Mouse (Mus musculus) right cerebral cortex, postnatal 14 days (tissue): ENCODE results near the gene Slc25a34.

Experiments
- DNase-seq: peaks from one replicate; pipeline ENCODE4 v3.0.0; 2022

The Slc25a34 gene

DNA sequence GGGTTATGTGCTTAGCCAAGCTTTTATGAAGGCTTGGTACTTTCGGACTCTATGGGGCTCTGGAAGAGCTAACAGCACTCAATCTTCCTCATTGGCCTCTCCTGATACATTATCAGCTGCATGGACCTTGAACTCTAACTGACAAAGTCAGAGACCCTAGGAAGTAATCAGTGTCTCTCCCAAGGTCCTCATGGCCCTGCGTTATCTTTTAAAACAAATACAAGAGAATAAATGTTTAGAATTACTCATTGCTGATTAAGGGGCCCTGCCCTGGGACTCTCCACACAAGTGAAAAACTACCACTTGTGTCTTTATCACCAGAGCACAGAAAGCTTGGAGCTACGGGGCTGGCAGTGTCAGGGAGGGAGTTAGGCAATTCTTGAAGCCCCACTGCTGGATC, 44.8 kb downstream of the Slc25a34 start:
- DNase-seq = no peak

DNA sequence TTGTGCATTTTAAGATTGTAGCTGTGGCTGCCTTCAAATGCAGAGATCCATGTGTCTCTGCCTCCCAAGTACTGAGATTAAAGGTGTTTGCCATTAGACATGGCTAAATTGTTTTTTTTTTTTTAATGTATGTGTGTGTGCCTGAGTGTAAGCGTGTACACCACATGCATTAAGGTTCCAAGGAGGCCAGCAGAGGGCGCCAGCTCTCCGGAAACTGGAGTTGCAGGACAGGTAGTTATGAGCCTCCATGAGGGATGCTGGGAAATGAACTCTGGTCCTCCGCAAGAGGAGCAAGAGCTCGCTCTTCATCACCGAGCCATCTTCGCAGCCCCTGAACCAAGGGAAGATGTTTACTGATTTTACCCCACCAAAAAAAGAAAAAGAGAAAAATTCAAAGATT, 46.7 kb downstream of the Slc25a34 start:
- no peak for DNase-seq

DNA sequence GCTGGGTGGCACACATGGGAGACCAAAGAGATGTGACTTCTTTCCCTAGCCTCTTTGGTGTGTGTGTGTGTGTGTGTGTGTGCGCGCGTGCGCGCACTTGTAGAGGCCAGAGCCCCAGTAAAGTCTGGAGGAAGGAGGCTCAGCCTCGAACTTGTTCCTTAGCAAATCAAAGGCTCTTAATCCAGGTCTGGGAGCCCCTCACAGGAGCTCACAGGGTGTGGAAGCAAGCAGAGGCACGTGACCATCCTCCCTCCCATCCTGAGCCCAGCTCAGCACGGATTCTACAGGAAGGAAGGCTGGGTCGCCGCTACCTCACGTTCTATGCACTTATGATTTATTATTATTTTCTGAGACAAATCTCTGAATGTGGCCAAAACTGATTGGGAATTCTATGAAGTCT, 47.2 kb downstream of the Slc25a34 start:
- DNase-seq = no peak

DNA sequence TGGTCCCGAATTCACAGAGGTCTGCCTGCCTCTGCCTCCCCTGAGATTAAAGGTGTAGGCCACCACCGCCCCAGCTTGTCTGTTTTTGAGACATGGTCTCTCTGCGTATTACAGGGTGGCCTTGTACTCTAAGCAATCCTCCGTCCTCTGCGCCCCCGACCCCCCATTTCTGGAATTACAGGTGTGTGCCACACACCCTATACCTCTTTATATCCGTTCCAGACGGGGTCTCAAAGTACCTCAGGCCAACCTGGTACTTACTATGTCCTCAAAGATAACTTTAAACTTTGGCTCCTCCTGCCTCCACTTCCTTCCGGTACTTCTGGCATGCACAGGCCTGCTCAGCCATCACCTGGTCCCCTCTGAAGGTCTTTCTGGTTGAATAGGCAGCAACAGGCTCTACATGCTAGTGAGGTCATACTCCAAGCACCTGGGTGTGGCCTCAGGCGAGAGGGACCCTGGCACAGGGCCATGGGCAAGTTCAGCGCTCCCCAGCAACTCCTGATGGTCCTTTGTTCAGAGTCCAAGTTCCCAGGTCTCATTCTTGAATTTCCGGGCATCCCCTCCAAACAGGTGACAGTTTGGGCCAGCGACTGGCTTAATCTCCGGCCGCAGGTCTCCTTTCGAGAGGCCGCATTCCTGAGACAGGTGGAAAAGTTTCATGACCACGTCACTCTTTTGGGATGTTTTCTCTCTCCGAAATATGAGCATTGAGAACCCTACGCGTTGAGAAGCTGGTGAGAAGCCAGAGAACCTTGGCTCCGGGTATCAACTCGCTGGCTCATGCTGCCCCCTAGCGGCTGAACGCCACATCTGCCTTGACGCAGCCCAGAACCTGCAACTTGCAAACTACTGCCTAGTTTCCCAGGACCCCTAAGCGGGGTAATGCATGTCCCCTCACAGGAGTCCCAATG, 48.6 kb downstream of the Slc25a34 start:
- DNase-seq = peak; percentile 87

DNA sequence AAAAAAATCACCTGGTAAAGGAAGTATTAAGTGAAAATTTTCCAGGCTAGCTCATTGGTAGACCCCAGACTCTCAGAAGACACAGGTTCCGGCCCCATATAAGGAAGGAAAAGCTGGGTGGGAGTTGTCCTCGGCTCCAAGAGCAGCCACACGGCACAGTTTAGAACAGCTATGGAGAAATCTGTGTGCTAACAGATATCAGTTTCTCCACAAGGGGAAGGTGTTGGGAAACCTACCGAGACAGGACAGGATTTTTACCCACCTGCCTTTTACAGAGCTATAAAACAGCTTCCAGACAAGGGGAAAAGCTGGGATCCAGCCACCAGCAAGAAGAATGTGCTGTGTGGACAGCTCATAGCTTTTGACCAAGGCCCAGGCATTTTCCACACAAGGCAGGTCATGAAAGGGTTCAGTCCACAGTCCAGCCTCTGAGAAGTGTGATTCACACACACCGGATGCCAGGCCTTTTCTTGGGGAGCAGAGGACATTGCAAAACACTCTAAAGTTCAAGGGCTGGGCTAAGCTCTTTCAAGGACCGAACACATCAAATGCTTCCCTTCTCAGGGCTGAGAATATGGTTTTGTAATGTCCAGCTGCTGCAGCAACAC, 50.2 kb downstream of the Slc25a34 start:
- DNase-seq = no peak

DNA sequence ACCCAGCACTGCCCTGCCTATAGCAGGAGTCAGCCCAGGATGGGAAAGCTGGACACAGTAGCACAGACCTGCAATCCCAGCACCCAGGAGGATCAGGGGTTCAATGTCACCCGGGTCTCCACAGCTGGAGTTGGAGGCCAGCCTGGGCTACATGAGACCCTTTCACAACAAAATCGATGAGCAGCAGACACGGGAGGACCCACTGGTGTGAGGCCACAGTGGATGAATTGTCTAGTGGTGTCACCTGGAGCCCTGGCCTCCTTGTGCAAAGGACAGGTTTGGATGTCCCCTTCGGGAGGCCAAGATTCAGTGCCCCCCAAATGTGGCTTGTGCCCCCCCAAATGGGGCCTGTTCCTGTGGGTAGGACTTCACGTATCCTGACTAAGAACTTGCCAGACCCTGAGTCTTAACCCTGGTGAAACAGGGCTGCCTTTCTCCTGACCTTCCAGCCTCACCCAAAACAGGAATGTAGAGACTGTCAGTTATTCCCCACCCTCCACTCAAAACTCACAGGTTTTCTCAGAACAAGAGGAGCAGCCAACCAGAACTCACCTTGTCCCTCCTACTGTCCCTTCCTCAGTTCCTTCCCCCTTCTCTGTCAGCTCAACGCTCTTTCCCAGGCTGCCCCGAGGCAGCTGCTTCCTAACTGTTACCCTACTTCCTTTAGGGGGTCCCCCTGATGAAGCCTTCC, 50.8 kb downstream of the Slc25a34 start:
- no peak for DNase-seq

DNA sequence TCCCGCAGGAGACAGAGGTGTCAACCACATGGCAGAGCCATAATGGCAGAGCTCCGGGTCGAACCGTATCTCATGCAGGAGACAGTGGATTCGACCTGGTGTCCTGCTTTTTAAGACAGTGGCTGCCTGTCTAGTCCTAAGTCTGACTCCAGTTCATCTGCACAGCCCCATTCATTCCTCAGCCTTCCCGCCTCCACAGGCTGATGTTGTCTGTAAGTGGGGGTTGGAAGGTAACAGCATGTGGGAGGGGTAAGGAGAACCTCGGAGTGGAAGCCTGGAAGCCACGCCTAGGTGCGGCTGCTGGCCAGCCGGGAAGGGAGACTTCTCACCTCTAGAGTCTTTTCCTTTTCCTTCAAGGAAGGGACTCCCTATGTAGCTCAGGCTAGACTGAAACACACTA, 51.7 kb downstream of the Slc25a34 start:
- no peak for DNase-seq

DNA sequence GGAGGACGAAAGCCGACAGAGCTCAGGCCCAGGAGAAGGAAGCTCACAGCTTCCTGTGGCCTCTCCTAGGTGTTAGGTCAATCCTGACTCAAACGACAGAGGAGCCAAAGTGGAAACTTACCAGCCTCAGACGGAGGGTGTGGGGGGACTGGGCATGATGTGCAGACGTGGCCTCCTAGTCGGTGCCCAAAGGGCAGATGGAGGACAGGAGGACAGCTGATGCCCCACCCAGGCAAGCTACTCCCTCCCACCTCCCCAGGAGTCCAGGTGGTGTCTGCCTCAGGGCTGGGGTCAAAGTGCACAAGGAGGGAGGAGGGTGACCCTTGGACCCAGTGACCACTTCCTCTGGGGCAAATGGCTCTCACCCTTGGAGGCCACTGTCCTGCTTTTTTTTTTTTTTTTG, 52.3 kb downstream of the Slc25a34 start:
- no peak for DNase-seq

DNA sequence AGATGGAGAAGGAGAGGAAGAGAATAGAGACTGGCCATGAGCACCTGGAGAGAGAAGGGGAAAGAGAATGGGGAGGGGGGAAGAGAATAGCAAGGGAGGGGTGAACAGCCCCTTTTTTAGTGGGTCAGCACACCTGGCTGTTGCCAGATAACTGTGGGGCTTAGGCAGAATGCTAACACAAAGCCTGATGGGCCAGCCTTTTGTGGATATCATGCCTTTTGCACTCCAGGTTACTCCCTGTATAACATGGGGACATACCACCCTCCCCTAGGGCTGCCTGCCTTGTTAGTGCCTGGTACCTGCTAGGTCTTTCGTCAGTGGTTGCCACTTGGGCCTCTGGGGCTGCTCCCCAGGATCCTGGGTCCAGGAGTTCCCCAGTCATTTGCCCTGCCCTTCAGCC, 52.8 kb downstream of the Slc25a34 start:
- no peak for DNase-seq

DNA sequence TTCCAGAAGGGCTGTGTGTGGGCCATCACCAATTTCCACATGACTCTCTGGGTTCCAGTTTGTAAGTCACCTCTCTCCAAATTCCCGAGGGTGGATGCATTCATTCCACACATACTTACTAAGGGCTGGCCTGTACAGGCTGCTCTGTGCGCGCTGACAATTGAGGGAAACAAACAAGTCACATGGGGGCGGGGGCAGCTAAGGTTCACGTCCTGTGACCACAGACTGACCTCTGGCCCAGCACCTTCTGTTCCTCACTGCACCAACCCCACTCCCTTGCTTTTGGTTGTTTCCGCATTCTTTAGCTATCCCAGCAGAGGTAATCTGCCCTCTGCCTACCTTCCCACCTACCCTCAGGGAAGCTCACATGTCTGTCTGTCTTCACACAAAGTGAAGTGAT, 53.6 kb downstream of the Slc25a34 start:
- DNase-seq = no peak

DNA sequence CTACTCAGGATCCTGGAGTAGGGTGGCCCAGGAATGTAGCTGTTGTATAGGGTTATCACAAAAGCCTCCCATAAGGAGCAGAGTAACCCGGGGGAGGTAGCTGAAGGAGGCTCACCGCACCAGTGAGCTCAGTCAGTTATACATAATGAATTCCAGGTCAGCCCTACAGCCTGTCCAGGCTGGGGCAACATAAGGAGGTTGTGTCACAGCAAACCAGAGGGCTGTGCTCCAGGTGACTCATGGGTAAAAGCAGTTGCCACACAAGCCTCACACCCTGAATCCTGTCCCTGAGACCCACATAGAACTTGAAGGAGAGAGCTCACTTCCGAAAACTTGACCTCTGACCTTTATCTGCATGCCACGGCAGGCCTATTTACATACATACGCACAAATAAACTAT, 54.7 kb downstream of the Slc25a34 start:
- DNase-seq = no peak
